Mouse (Mus musculus) midbrain, embryonic 11.5 days (tissue): ENCODE data around the gene Tnk1. TPM values are rescaled to one million over a fixed set of nuclear protein-coding genes. Genes with fewer than 3 reads are reported as not detected.
"Not testable (repeated sequence)": the region's sequence is repeated elsewhere in the genome, so short reads cannot be mapped to it uniquely, and the experiment has no call there.

Source experiments
- ATAC-seq: fragments of 200-750 bp; cut with Nextera tagmentation; 2 replicates; pipeline ENCODE4 v1.8.0; 2017; ENCODE audit warnings: moderate TSS enrichment, moderate library complexity; ENCODE audit not compliant: low FRiP score
- DNase-seq: peaks from one replicate; pipeline ENCODE4 v3.0.0; 2015; ENCODE audit warnings: low spot score; ENCODE audit errors: missing footprints
- H3K27ac ChIP-seq: fragments of 300-500 bp; sonication (generic); 2 replicates; pipeline ENCODE4 v1.5.1; 2014; ENCODE audit warnings: low read depth, low read length
- H3K27me3 ChIP-seq: fragments of 300-500 bp; sonication (generic); 2 replicates; pipeline ENCODE4 v1.6.1; 2014; ENCODE audit warnings: mild to moderate bottlenecking, low read length, moderate library complexity, mixed read lengths; ENCODE audit not compliant: control insufficient read depth, insufficient read depth
- H3K36me3 ChIP-seq: fragments of 300-500 bp; sonication (generic); 2 replicates; pipeline ENCODE4 v1.6.1; 2014; ENCODE audit warnings: mild to moderate bottlenecking, low read length, moderate library complexity, mixed read lengths; ENCODE audit not compliant: control insufficient read depth, insufficient read depth
- H3K4me1 ChIP-seq: fragments of 300-500 bp; sonication (generic); 2 replicates; pipeline ENCODE4 v1.6.1; 2014; ENCODE audit warnings: low read length; ENCODE audit not compliant: control insufficient read depth, insufficient read depth
- H3K4me2 ChIP-seq: fragments of 300-500 bp; sonication (generic); 2 replicates; pipeline ENCODE4 v1.6.1; 2014; ENCODE audit warnings: mild to moderate bottlenecking, moderate library complexity
- H3K4me3 ChIP-seq: fragments of 300-500 bp; sonication (generic); 2 replicates; pipeline ENCODE4 v1.5.1; 2014; ENCODE audit warnings: low read depth, low read length
- H3K9ac ChIP-seq: fragments of 300-500 bp; sonication (generic); 2 replicates; pipeline ENCODE4 v1.6.1; 2014; ENCODE audit warnings: low read length
- H3K9me3 ChIP-seq: fragments of 300-500 bp; sonication (generic); 2 replicates; pipeline ENCODE4 v1.6.1; 2016; ENCODE audit warnings: low read length; ENCODE audit not compliant: control insufficient read depth
- WGBS: fragments of 180-500 bp; shearing (Covaris S2); extraction: QIAGEN DNeasy Blood & Tissue Kit; methylation state at CpG from one replicate; pipeline ENCODE4 v1.1.7; 2014; 5-methylcytosine and 5-hydroxymethylcytosine counted together
- polyA plus RNA-seq: library from polyadenylated mRNA; unstranded; fragments of >200 nt; fragmentation: Nextera tagmentation; extraction: Ambion mirVana; gene quantifications from 2 replicates; pipeline ENCODE4 v1.2.1, GENCODE M21; 2014

Gene Tnk1
- polyA plus RNA-seq, 1 experiment from 2014 or later = 0.48 TPM

DNA sequence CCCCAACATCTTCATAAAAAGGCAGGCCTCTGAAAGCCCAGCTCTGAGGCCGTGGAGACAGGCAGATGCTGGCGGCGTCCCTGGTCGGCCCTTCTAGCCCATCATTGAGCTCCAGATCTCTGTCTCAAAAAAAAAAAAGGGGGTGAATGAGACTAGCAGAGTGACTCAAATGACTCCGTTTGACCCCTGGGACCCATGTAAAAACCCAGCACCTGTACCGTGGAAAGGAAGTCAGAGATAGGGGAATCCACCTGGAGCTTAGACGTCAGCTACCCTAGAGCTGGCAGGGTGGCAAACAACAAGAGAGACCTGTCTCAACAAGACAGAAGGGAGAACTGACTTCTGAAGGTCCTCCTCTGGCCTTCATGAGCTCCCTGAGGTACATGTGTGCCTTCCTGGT is 13.3 kb upstream of the Tnk1 start:
- ATAC-seq = no peak
- WGBS = 95% methylated on average over 7 of the region's 7 CpGs
- no peaks in the 10 kb centered on the region for H3K9me3 ChIP-seq
- no peak for DNase-seq
- H3K4me2 ChIP-seq = no peak overlapping the region
- H3K27me3 ChIP-seq = no peaks in the 10 kb centered on the region
- H3K9ac ChIP-seq = no peak overlapping the region
- no peaks in the 10 kb centered on the region for H3K36me3 ChIP-seq
- no peak overlapping the region for H3K4me3 ChIP-seq
- peaks cover under 1% of the 10 kb centered on the region; the same call in 1 of the 2 replicates for H3K4me1 ChIP-seq
- H3K27ac ChIP-seq = no peak overlapping the region

DNA sequence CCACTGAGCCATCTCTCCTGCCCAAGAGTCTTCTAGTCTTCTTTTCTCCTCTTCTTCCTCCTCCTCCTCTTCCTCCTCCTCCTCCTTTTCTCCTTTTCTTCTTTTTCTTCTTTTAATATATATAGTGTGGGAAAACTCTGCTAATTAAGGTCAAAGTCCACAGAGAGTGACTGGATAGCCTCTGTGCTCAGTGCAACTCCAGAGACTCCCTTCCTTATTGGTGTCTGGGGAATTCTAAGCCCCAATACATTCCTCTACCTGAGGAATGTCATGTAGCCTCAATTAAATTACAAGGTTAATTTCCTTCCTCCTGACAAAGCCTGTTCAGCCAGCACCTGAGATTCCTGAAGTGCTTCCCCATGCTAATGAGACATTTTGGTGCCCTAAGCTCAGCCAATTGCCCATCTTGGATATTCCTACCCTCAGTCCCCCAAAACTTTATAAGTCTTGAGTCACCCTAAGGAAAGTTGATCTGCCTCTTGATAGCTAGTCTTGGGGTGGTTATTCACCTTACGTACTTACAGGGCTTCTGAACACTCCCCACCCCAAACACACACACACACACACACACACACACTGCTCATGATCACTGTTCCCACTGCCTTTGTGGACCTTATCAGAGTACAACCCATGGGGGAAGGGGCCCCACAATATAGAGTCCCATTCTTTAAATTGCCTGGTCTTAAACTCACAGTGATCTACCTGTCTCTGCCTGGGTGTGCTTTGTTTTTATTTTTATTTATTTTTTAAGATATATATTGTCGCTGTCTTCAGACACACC is 11.9 kb upstream of the Tnk1 start:
- Histone ChIP-seq H3K4me2 (no peak overlapping the region), H3K36me3 (no peaks in the 10 kb centered on the region), H3K4me1 (no peaks in the 10 kb centered on the region), H3K4me3 (no peak overlapping the region), H3K9ac (no peak overlapping the region), H3K27ac (no peak overlapping the region), H3K9me3 (no peaks in the 10 kb centered on the region), H3K27me3 (no peaks in the 10 kb centered on the region)
- no peak for DNase-seq
- 82% methylated on average over 2 of the region's 2 CpGs for WGBS
- ATAC-seq = no peak

DNA sequence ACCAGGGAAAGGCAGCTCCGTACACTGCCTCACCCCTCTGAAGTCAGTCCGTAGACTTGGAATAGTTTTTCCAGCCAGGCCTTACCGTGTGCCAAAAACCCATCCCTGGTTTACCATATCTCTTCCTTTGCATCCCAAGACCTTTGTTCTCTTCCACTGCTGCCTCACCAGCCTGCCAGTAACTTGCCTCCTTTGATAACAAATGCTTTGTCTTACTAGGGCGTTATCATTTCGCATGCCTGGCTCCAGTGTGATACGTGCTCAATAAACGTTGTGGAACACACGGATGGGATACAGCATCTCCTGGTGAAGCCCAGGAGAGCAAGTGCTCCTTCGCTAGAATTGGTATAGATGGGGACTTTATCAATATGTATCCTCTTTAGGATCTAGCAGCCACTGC is 8.8 kb upstream of the Tnk1 start:
- no peak for DNase-seq
- WGBS = 70% methylated on average over 9 of the region's 9 CpGs
- H3K36me3 ChIP-seq = no peaks in the 10 kb centered on the region
- H3K27ac ChIP-seq = no peak overlapping the region
- H3K4me2 ChIP-seq = no peak overlapping the region
- H3K9me3 ChIP-seq = no peaks in the 10 kb centered on the region
- no peak for ATAC-seq
- no peaks in the 10 kb centered on the region for H3K27me3 ChIP-seq
- H3K4me1 ChIP-seq = no peaks in the 10 kb centered on the region
- no peak overlapping the region for H3K9ac ChIP-seq
- H3K4me3 ChIP-seq = no peak overlapping the region

GRCm38 (mm10) chr11:69865561-69865960 is 7.0 kb upstream of the Tnk1 start:
- Histone ChIP-seq H3K9ac (no peak overlapping the region), H3K9me3 (no peaks in the 10 kb centered on the region), H3K4me2 (no peak overlapping the region), H3K4me1 (no peaks in the 10 kb centered on the region), H3K36me3 (no peaks in the 10 kb centered on the region), H3K27ac (no peak overlapping the region), H3K27me3 (no peaks in the 10 kb centered on the region), H3K4me3 (no peak overlapping the region)
- ATAC-seq = no peak
- WGBS = 85% methylated on average over 9 of the region's 9 CpGs
- no peak for DNase-seq

- ATAC-seq = no peak
- H3K27ac ChIP-seq = no peak overlapping the region
Observed at GRCm38 (mm10) chr11:69864138-69864860, 5.8 kb upstream of the Tnk1 start.

DNA sequence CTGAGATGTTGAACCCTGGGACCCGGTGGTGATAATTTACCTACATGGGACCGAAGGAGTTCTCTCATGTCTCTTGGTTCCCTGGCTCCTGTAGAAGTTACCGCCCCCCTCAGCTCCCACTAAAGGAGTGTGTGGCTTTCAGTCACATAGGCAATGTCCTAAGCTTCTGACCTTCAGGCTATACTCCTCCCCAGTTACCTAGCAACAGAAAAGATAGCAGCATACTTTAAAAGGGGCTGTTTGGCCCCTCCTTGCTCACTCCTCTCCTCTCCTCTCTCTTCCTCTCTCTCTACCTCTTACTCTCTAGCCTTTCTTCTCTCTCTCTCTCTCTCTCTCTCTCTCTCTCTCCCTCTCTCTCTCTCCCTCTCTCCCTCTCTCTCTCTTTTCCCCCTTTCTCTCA is 5.2 kb upstream of the Tnk1 start:
- not testable (repeated sequence) for ATAC-seq, H3K36me3 ChIP-seq, H3K27me3 ChIP-seq, H3K4me3 ChIP-seq, H3K4me2 ChIP-seq, H3K9me3 ChIP-seq, H3K9ac ChIP-seq, H3K4me1 ChIP-seq, H3K27ac ChIP-seq, DNase-seq
- 86% methylated on average over 3 of the region's 3 CpGs for WGBS

More at GRCm38 (mm10) chr11:69864138-69864860, 5.8 kb upstream of the Tnk1 start:
- H3K4me3 ChIP-seq = no peak overlapping the region
- H3K36me3 ChIP-seq = no peaks in the 10 kb centered on the region
- no peak overlapping the region for H3K4me2 ChIP-seq
- no peak for DNase-seq
- H3K9ac ChIP-seq = no peak overlapping the region
- 63% methylated on average over 8 of the region's 8 CpGs for whole genome bisulfite sequencing
- no peaks in the 10 kb centered on the region for H3K4me1 ChIP-seq
- H3K27me3 ChIP-seq = no peaks in the 10 kb centered on the region
- H3K9me3 ChIP-seq = no peaks in the 10 kb centered on the region

DNA sequence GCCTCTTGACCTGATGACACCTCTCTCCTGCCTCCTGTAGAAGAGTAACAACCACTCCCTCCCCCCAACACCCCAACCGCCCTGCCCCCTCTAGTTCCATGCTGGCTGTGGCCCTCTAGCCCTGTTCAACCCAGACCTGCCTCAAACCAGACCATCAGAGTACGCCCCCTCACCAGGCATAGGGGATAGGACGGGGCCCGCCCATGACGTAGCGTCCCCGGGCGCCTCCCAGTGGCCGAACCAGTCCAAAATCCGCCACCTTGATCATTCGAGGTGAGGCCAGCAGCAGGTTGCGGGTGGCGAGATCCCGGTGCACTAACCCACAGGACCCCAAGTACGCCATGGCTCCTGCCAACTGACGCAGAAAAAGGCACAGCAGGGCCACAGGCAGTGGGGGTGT is 3.2 kb downstream of the Tnk1 start:
- peaks cover 1% of the 10 kb centered on the region; the same call in 1 of the 2 replicates for H3K36me3 ChIP-seq
- peak; percentile 48 for ATAC-seq
- H3K27me3 ChIP-seq = peaks cover 13% of the 10 kb centered on the region
- H3K4me1 ChIP-seq = no peaks in the 10 kb centered on the region
- no peaks in the 10 kb centered on the region for H3K9me3 ChIP-seq
- peak; percentile 82 for DNase-seq
- 24% methylated on average over 16 of the region's 16 CpGs for WGBS
- H3K4me3 ChIP-seq = no peak overlapping the region
- no peak overlapping the region for H3K4me2 ChIP-seq
- no peak overlapping the region for H3K27ac ChIP-seq
- H3K9ac ChIP-seq = no peak overlapping the region

- Histone ChIP-seq H3K9ac (no peak overlapping the region), H3K27ac (no peak overlapping the region), H3K4me3 (no peak overlapping the region), H3K27me3 (peaks cover 13% of the 10 kb centered on the region), H3K36me3 (peaks cover 2% of the 10 kb centered on the region; the same call in 1 of the 2 replicates), H3K9me3 (no peaks in the 10 kb centered on the region), H3K4me2 (no peak overlapping the region), H3K4me1 (no peaks in the 10 kb centered on the region)
- ATAC-seq = no peak
- no peak for DNase-seq
- WGBS = 85% methylated on average over 10 of the region's 10 CpGs
Observed at GRCm38 (mm10) chr11:69854680-69855079, 3.9 kb downstream of the Tnk1 start.

DNA sequence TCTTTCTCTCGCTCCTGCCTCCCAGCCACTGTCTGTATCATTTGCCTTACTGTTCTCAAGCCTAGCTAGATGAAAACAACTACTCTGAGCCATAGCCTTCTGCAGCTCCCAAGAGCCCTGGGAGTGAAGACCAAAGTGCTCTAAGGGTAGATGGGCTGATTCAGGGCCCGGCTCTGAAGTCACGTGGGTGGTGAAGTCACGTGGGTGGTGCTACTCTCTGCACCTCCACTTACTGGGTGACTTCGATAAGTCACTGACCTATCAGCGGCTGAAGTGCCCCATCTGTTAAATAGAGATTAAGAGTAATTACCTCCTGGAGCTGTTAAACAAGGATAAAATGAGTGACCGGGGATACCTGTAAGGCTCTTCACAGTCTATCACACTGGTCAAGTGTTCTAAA is 4.5 kb downstream of the Tnk1 start:
- Histone ChIP-seq H3K4me3 (no peak overlapping the region), H3K4me2 (no peak overlapping the region), H3K27ac (no peak overlapping the region), H3K36me3 (peaks cover 2% of the 10 kb centered on the region; the same call in 1 of the 2 replicates), H3K9me3 (no peaks in the 10 kb centered on the region), H3K4me1 (no peaks in the 10 kb centered on the region), H3K9ac (no peak overlapping the region), H3K27me3 (peaks cover 13% of the 10 kb centered on the region)
- ATAC-seq = no peak
- DNase-seq = no peak
- 81% methylated on average over 7 of the region's 7 CpGs for WGBS
